Mouse (Mus musculus) lung, embryonic 15.5 days (tissue): ENCODE measurements at regions not wholly inside any gene's neighbourhood (a gene's known extent, or its start where the extent isn't known, plus 50 kb on each side); places are given as distances from the start of the nearest gene placed in this dataset.

ENCODE experiments used
- ATAC-seq: fragments of 200-750 bp; cut with Nextera tagmentation; 2 replicates; pipeline ENCODE4 v1.8.0; 2017; ENCODE audit warnings: moderate number of reproducible peaks, borderline replicate concordance; ENCODE audit not compliant: low FRiP score, low TSS enrichment; ENCODE audit errors: extremely low read depth
- H3K27ac ChIP-seq: fragments of 300-500 bp; sonication (generic); 2 replicates; pipeline ENCODE4 v1.5.1; 2015; ENCODE audit warnings: moderate library complexity, mild to moderate bottlenecking, inconsistent platforms
- H3K27me3 ChIP-seq: fragments of 300-500 bp; sonication (generic); 2 replicates; pipeline ENCODE4 v1.6.1; 2015; ENCODE audit warnings: inconsistent platforms
- H3K36me3 ChIP-seq: fragments of 300-500 bp; sonication (generic); 2 replicates; pipeline ENCODE4 v1.6.1; 2015; ENCODE audit warnings: inconsistent platforms
- H3K4me1 ChIP-seq: fragments of 300-500 bp; sonication (generic); 2 replicates; pipeline ENCODE4 v1.6.1; 2015; ENCODE audit warnings: inconsistent platforms
- H3K4me2 ChIP-seq: fragments of 300-500 bp; sonication (generic); 2 replicates; pipeline ENCODE4 v1.6.1; 2015; ENCODE audit warnings: inconsistent platforms, mild to moderate bottlenecking, moderate library complexity
- H3K4me3 ChIP-seq: fragments of 300-500 bp; sonication (generic); 2 replicates; pipeline ENCODE4 v1.5.1; 2015; ENCODE audit warnings: mild to moderate bottlenecking, inconsistent platforms
- H3K9ac ChIP-seq: fragments of 300-500 bp; sonication (generic); 2 replicates; pipeline ENCODE4 v1.6.1; 2015; ENCODE audit warnings: inconsistent platforms
- H3K9me3 ChIP-seq: fragments of 300-500 bp; sonication (generic); 2 replicates; pipeline ENCODE4 v1.6.1; 2016; ENCODE audit warnings: inconsistent platforms
- WGBS: fragments of 180-500 bp; shearing (Covaris S2); methylation state at CpG from one replicate; pipeline ENCODE4 v1.1.7; 2015; 5-methylcytosine and 5-hydroxymethylcytosine counted together

- 95% methylated on average over 2 of the region's 2 CpGs for WGBS
- Histone ChIP-seq H3K4me3 (no peak overlapping the region), H3K4me2 (no peak overlapping the region), H3K9me3 (no peaks in the 10 kb centered on the region), H3K27ac (no peak overlapping the region), H3K9ac (no peak overlapping the region), H3K36me3 (no peaks in the 10 kb centered on the region), H3K4me1 (peaks cover 7% of the 10 kb centered on the region; the same call in 1 of the 2 replicates), H3K27me3 (no peaks in the 10 kb centered on the region)
- ATAC-seq = no peak
These were observed 2377.6 kb upstream of the Gm7489 start for GRCm38 (mm10) chr15:51507126-51507525.

- no peaks in the 10 kb centered on the region for H3K36me3 ChIP-seq
- WGBS = 46% methylated on average over 5 of the region's 5 CpGs
- ATAC-seq = no peak
- H3K4me3 ChIP-seq = no peak overlapping the region
- no peaks in the 10 kb centered on the region for H3K4me1 ChIP-seq
- H3K27ac ChIP-seq = no peak overlapping the region
- H3K27me3 ChIP-seq = no peaks in the 10 kb centered on the region
- H3K9me3 ChIP-seq = no peaks in the 10 kb centered on the region
- no peak overlapping the region for H3K9ac ChIP-seq
- no peak overlapping the region for H3K4me2 ChIP-seq
These were observed 2373.4 kb upstream of the Gm7489 start for GRCm38 (mm10) chr15:51511319-51511718.

- H3K4me2 ChIP-seq = no peak overlapping the region
- no peaks in the 10 kb centered on the region for H3K36me3 ChIP-seq
- no peak overlapping the region for H3K4me3 ChIP-seq
- ATAC-seq = no peak
- 50% methylated on average over 5 of the region's 5 CpGs for WGBS
- no peaks in the 10 kb centered on the region for H3K9me3 ChIP-seq
- H3K9ac ChIP-seq = no peak overlapping the region
- H3K4me1 ChIP-seq = no peaks in the 10 kb centered on the region
- no peaks in the 10 kb centered on the region for H3K27me3 ChIP-seq
- H3K27ac ChIP-seq = no peak overlapping the region
These were observed 2348.4 kb upstream of the Gm7489 start for GRCm38 (mm10) chr15:51536317-51536716.

GRCm38 (mm10) chr15:51551216-51551775, 2333.4 kb upstream of the Gm7489 start:
- H3K9ac ChIP-seq = no peak overlapping the region
- no peaks in the 10 kb centered on the region for H3K36me3 ChIP-seq
- H3K4me1 ChIP-seq = no peaks in the 10 kb centered on the region
- H3K9me3 ChIP-seq = no peaks in the 10 kb centered on the region
- no peak overlapping the region for H3K27ac ChIP-seq
- H3K4me2 ChIP-seq = no peak overlapping the region
- H3K4me3 ChIP-seq = no peak overlapping the region
- 82% methylated on average over 4 of the region's 4 CpGs for WGBS
- no peak for ATAC-seq
- H3K27me3 ChIP-seq = no peaks in the 10 kb centered on the region

GRCm38 (mm10) chr15:51558215-51558614, 2326.5 kb upstream of the Gm7489 start:
- no peaks in the 10 kb centered on the region for H3K36me3 ChIP-seq
- no peaks in the 10 kb centered on the region for H3K27me3 ChIP-seq
- no peak overlapping the region for H3K9ac ChIP-seq
- ATAC-seq = no peak
- H3K9me3 ChIP-seq = no peaks in the 10 kb centered on the region
- H3K4me3 ChIP-seq = no peak overlapping the region
- H3K4me2 ChIP-seq = no peak overlapping the region
- no peaks in the 10 kb centered on the region for H3K4me1 ChIP-seq
- no peak overlapping the region for H3K27ac ChIP-seq

GRCm38 (mm10) chr15:51565543-51565942, 2319.2 kb upstream of the Gm7489 start:
- no peak overlapping the region for H3K27ac ChIP-seq
- 89% methylated on average over 3 of the region's 3 CpGs for WGBS
- no peaks in the 10 kb centered on the region for H3K4me1 ChIP-seq
- no peak overlapping the region for H3K4me3 ChIP-seq
- H3K4me2 ChIP-seq = no peak overlapping the region
- ATAC-seq = no peak
- H3K9ac ChIP-seq = no peak overlapping the region
- no peaks in the 10 kb centered on the region for H3K27me3 ChIP-seq
- H3K36me3 ChIP-seq = no peaks in the 10 kb centered on the region
- H3K9me3 ChIP-seq = no peaks in the 10 kb centered on the region

- no peak overlapping the region for H3K27ac ChIP-seq
These were observed 2314.1 kb upstream of the Gm7489 start for GRCm38 (mm10) chr15:51570631-51571030.

GRCm38 (mm10) chr15:51574538-51575105, 2310.1 kb upstream of the Gm7489 start:
- no peak for ATAC-seq
- Histone ChIP-seq H3K4me1 (no peaks in the 10 kb centered on the region), H3K9me3 (no peaks in the 10 kb centered on the region), H3K4me2 (no peak overlapping the region), H3K9ac (no peak overlapping the region), H3K27ac (peak overlapping the region; percentile 19; the same call in 1 of the 2 replicates), H3K36me3 (no peaks in the 10 kb centered on the region), H3K4me3 (no peak overlapping the region), H3K27me3 (no peaks in the 10 kb centered on the region)
- 55% methylated on average over 8 of the region's 8 CpGs for WGBS

More at GRCm38 (mm10) chr15:51570631-51571030, 2314.1 kb upstream of the Gm7489 start:
- no peak overlapping the region for H3K4me3 ChIP-seq
- no peak overlapping the region for H3K4me2 ChIP-seq
- no peaks in the 10 kb centered on the region for H3K27me3 ChIP-seq
- H3K36me3 ChIP-seq = no peaks in the 10 kb centered on the region
- no peaks in the 10 kb centered on the region for H3K9me3 ChIP-seq
- no peaks in the 10 kb centered on the region for H3K4me1 ChIP-seq
- WGBS = 94% methylated on average over 1 of the region's 1 CpGs
- no peak for ATAC-seq
- no peak overlapping the region for H3K9ac ChIP-seq

- no peaks in the 10 kb centered on the region for H3K9me3 ChIP-seq
- H3K27ac ChIP-seq = no peak overlapping the region
- no peaks in the 10 kb centered on the region for H3K27me3 ChIP-seq
- no peak overlapping the region for H3K9ac ChIP-seq
- H3K4me3 ChIP-seq = no peak overlapping the region
- ATAC-seq = no peak
- H3K4me2 ChIP-seq = no peak overlapping the region
- H3K36me3 ChIP-seq = no peaks in the 10 kb centered on the region
- no peaks in the 10 kb centered on the region for H3K4me1 ChIP-seq
- WGBS = 71% methylated on average over 1 of the region's 1 CpGs
These were observed 2301.1 kb upstream of the Gm7489 start for GRCm38 (mm10) chr15:51583636-51584035.

- 60% methylated on average over 5 of the region's 5 CpGs for WGBS
These were observed 2298.6 kb upstream of the Gm7489 start for GRCm38 (mm10) chr15:51586146-51586545.

GRCm38 (mm10) chr15:51591406-51592068, 2293.2 kb upstream of the Gm7489 start:
- peak overlapping the region; percentile 49 for H3K4me2 ChIP-seq
- no peaks in the 10 kb centered on the region for H3K27me3 ChIP-seq
- peak overlapping the region; percentile 9; the same call in 1 of the 2 replicates for H3K9ac ChIP-seq
- no peaks in the 10 kb centered on the region for H3K36me3 ChIP-seq
- WGBS = 18% methylated on average over 17 of the region's 17 CpGs
- no peaks in the 10 kb centered on the region for H3K9me3 ChIP-seq
- H3K27ac ChIP-seq = peak overlapping the region; percentile 80
- peak; percentile 57; the same call in 1 of the 2 replicates for ATAC-seq
- peaks cover 11% of the 10 kb centered on the region; the same call in 1 of the 2 replicates for H3K4me1 ChIP-seq
- H3K4me3 ChIP-seq = peak overlapping the region; percentile 28

More at GRCm38 (mm10) chr15:51586146-51586545, 2298.6 kb upstream of the Gm7489 start:
- H3K4me1 ChIP-seq = no peaks in the 10 kb centered on the region
- no peak overlapping the region for H3K27ac ChIP-seq
- no peak overlapping the region for H3K9ac ChIP-seq
- no peak overlapping the region for H3K4me2 ChIP-seq
- H3K27me3 ChIP-seq = no peaks in the 10 kb centered on the region
- no peaks in the 10 kb centered on the region for H3K9me3 ChIP-seq
- no peaks in the 10 kb centered on the region for H3K36me3 ChIP-seq
- no peak for ATAC-seq
- H3K4me3 ChIP-seq = no peak overlapping the region

GRCm38 (mm10) chr15:51592069-51592435, 2292.7 kb upstream of the Gm7489 start:
- 43% methylated on average over 9 of the region's 9 CpGs for WGBS
- Histone ChIP-seq H3K4me3 (peak overlapping the region; percentile 28), H3K4me2 (peak overlapping the region; percentile 49), H3K4me1 (peaks cover 11% of the 10 kb centered on the region; the same call in 1 of the 2 replicates), H3K9me3 (no peaks in the 10 kb centered on the region), H3K9ac (peak overlapping the region; percentile 9; the same call in 1 of the 2 replicates), H3K27ac (peak overlapping the region; percentile 80), H3K27me3 (no peaks in the 10 kb centered on the region), H3K36me3 (no peaks in the 10 kb centered on the region)
- ATAC-seq = peak; percentile 70; the same call in 1 of the 2 replicates
